8 mouse cellular contexts compared by ENCODE assay signal in the genomic region with DNA sequence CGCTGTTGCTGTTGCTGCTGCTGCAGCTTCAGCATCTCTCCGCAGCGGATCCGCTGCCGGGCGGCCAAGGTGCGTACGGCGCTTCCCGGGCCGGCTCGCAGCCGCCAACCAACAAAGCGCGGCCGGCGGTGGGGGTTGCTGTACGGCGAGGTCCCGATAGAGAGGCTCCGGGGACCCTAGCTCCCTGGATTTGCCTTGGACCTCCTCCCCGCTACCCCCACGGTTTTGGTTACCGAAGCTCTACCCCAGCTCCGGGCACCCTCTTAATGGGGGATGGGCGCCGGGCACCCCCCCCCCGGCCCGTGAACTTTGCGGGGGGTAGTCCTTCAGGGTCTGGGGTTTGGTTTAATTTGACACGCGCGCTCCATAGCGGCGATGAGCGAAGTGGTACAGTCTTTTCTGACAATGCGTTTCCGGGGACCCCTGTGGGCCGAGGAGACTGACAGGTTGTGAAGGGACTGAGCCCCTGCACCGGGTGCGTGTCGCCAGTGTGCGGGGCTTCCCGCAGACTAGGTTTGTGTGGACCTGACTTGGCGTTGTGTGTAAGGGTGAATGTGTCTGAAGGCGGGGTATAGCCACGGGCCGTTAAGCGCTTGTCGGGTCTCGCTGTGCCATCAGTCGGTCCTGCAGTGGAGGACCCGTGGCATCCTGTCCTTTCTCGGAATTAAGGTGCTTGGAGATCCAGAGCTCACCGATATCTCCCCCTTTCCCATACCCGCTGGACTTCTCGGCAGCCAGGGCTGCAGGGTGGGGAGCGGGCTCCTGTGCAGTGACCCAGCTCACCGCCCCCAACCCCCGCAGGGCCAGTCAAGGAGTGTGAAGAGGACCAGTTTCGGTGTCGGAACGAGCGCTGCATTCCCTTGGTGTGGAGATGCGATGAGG. TPM values are rescaled to one million over a fixed set of nuclear protein-coding genes. Genes with fewer than 3 reads are reported as not detected.
DNase-seq lines count a peak whose midpoint lies in the region; ATAC-seq and TF ChIP-seq lines count a peak whose summit lies in the region.

No protein-coding gene starts in this region.

- peaks cover 2% of the 10 kb centered on the region; the same call in 1 of the 2 replicates for H3K27me3 ChIP-seq in heart, adult 2 months (ENCODE audit: control insufficient read depth, insufficient read depth, low read length)
- H3K27me3 ChIP-seq in heart, embryonic 12.5 days (replicated peaks), result peaks cover 58% of the 10 kb centered on the region
- peaks cover 18% of the 10 kb centered on the region for H3K27me3 ChIP-seq in limb, embryonic 12.5 days
- H3K27me3 ChIP-seq in neural tube, embryonic 11.5 days (ENCODE audit: control insufficient read depth, insufficient read depth, low read length), result no peaks in the 10 kb centered on the region

- WGBS in heart, adult 2 months, result 1% methylated on average over 65 of the region's 65 CpGs
- under 1% methylated on average over 65 of the region's 65 CpGs for WGBS in heart, embryonic 12.5 days
- WGBS in limb, embryonic 12.5 days, result under 1% methylated on average over 64 of the region's 65 CpGs
- WGBS in neural tube, embryonic 11.5 days, result under 1% methylated on average over 63 of the region's 65 CpGs

- peak overlapping the region; percentile 54 for H3K9ac ChIP-seq in heart, adult 2 months (ENCODE audit: low read depth, low read length)
- H3K9ac ChIP-seq in heart, embryonic 12.5 days, result peak overlapping the region; percentile 76
- H3K9ac ChIP-seq in limb, embryonic 12.5 days (replicated peaks), result peak overlapping the region; percentile 73
- peak overlapping the region; percentile 93 for H3K9ac ChIP-seq in neural tube, embryonic 11.5 days (ENCODE audit: low read length)

- no peak overlapping the region for H3K27ac ChIP-seq in heart, adult 2 months
- no peak overlapping the region for H3K27ac ChIP-seq in heart, embryonic 12.5 days (ENCODE audit: poor library complexity, severe bottlenecking)
- peak overlapping the region; percentile 41 for H3K27ac ChIP-seq in limb, embryonic 12.5 days
- peak overlapping the region; percentile 93 for H3K27ac ChIP-seq in neural tube, embryonic 11.5 days (ENCODE audit: low read depth, low read length)

- peak overlapping the region; percentile 99 for H3K4me2 ChIP-seq in heart, embryonic 12.5 days
- H3K4me2 ChIP-seq in limb, embryonic 12.5 days, result peak overlapping the region; percentile 99
- peak overlapping the region; percentile 94 for H3K4me2 ChIP-seq in neural tube, embryonic 11.5 days (ENCODE audit: low read depth)

- H3K36me3 ChIP-seq in heart, adult 2 months (ENCODE audit: control insufficient read depth, insufficient read depth, low read length), result no peaks in the 10 kb centered on the region
- H3K36me3 ChIP-seq in heart, embryonic 12.5 days, result no peaks in the 10 kb centered on the region
- no peaks in the 10 kb centered on the region for H3K36me3 ChIP-seq in limb, embryonic 12.5 days
- H3K36me3 ChIP-seq in neural tube, embryonic 11.5 days (ENCODE audit: control insufficient read depth, insufficient read depth, low read length), result no peaks in the 10 kb centered on the region

- TF ChIP-seq EP300 in heart, adult 2 months (IDR thresholded peaks at IDR 0.05; ENCODE audit: insufficient read depth, low read depth, low read length), result no peak

- H3K79me2 ChIP-seq in heart, adult 2 months (replicated peaks; ENCODE audit: control insufficient read depth, insufficient read depth, low read length), result no peaks in the 10 kb centered on the region

- peak; percentile 12 to 42 for DNase-seq in heart, adult 2 months
- DNase-seq in heart, adult 8-10 months (ENCODE audit: low spot score), result no peak
- DNase-seq in cerebellum, adult 8-10 months, result peak; percentile 54
- peak; percentile 59 for DNase-seq in neural tube, embryonic 11.5 days (ENCODE audit: low spot score)
- peak; percentile 65 for DNase-seq in thymus, postnatal 25 days

- no peak for TF ChIP-seq POLR2A in heart, adult 2 months (IDR thresholded peaks at IDR 0.05; ENCODE audit: insufficient read depth, low read depth, low read length)

- TF ChIP-seq CTCF in heart, adult 2 months (IDR thresholded peaks at IDR 0.05), result no peak

- H3K4me1 ChIP-seq in heart, adult 2 months (ENCODE audit: control insufficient read depth, insufficient read depth, low read length), result 0 out of 2 replicates have a peak, but pooled peaks cover 2% of the 10 kb centered on the region
- H3K4me1 ChIP-seq in heart, embryonic 12.5 days (replicated peaks), result peaks cover 17% of the 10 kb centered on the region
- peaks cover 12% of the 10 kb centered on the region for H3K4me1 ChIP-seq in limb, embryonic 12.5 days (replicated peaks)
- H3K4me1 ChIP-seq in neural tube, embryonic 11.5 days (ENCODE audit: control insufficient read depth, insufficient read depth, low read length), result peaks cover 22% of the 10 kb centered on the region

- H3K4me3 ChIP-seq in heart, adult 2 months, result peak overlapping the region; percentile 61
- H3K4me3 ChIP-seq in heart, embryonic 12.5 days, result peak overlapping the region; percentile 80
- peak overlapping the region; percentile 69 for H3K4me3 ChIP-seq in limb, embryonic 12.5 days (replicated peaks)
- H3K4me3 ChIP-seq in neural tube, embryonic 11.5 days (ENCODE audit: low read depth, low read length), result peak overlapping the region; percentile 81

- peak; percentile 25 for ATAC-seq in CD4-positive, CD25-positive, alpha-beta regulatory T cell, adult 4 months
- ATAC-seq in heart, embryonic 12.5 days (ENCODE audit: insufficient number of reproducible peaks, low FRiP score), result 0 out of 2 replicates have a peak, but pooled peaks have one; percentile 0
- ATAC-seq in limb, embryonic 12.5 days (ENCODE audit: insufficient number of reproducible peaks, insufficient read depth, low FRiP score, low TSS enrichment, low read depth), result peak; percentile 17; the same call in 1 of the 2 replicates
- ATAC-seq in neural tube, embryonic 11.5 days (ENCODE audit: insufficient read depth, low FRiP score, low TSS enrichment), result peak; percentile 22

- no peaks in the 10 kb centered on the region for H3K9me3 ChIP-seq in heart, embryonic 12.5 days (replicated peaks)
- no peaks in the 10 kb centered on the region for H3K9me3 ChIP-seq in limb, embryonic 12.5 days
- H3K9me3 ChIP-seq in neural tube, embryonic 11.5 days (ENCODE audit: control insufficient read depth, low read length), result no peaks in the 10 kb centered on the region

- intact Hi-C loops in heart, adult 2 months (cut with DNase I), result no loop called here

RNA-seq across cellular contexts. Expression of a gene that starts 0.6 kb away (rescaled TPM):
- total RNA-seq in heart, adult 2 months (2021), result 1 to 10 TPM in 1 of 2 experiments, under 1 TPM in 1; 0.68 to 1.1 TPM
- polyA plus RNA-seq in heart, adult 2 months (2012; rRNA removed), result 0.97 and 1.0 TPM in 2 replicates
- 1 to 10 TPM in 2 of 4 experiments, under 1 TPM in 2; 0.41 to 1.3 (median 1.1) TPM for total RNA-seq in heart, adult 8-10 months (2022)
- under 1 TPM; 0.94 to 0.96 TPM for polyA plus RNA-seq in CD4-positive, CD25-positive, alpha-beta regulatory T cell, adult 4 months (2017; shearing (Covaris generic))
- polyA plus RNA-seq in heart, embryonic 12.5 days (2016; fragmentation: Nextera tagmentation; extraction: Ambion mirVana), result 1.9 and 2.4 TPM in 2 replicates
- 6.0 and 7.4 TPM in 2 replicates for polyA plus RNA-seq in limb, embryonic 12.5 days (2016; fragmentation: Nextera tagmentation; extraction: Ambion mirVana)
- polyA plus RNA-seq in neural tube, embryonic 11.5 days (2014; fragmentation: Nextera tagmentation; extraction: Ambion mirVana), result 25.6 and 27.6 TPM in 2 replicates

Comparison
In these comparisons a context has a peak if more than half of its experiments do, and no peak if none do; other contexts are left out.
1. H3K27ac ChIP-seq: peak in limb, embryonic 12.5 days (single experiment) and neural tube, embryonic 11.5 days (single experiment); none in heart, adult 2 months (single experiment) and heart, embryonic 12.5 days (single experiment).
2. Peak in every context shown above with its lines, with median percentiles within 50 percentile points of each other: H3K4me3 ChIP-seq, H3K9ac ChIP-seq, ATAC-seq and H3K4me2 ChIP-seq.